31 mouse cellular contexts compared by ENCODE assay signal in genomic region chr2:110319266-110319665, GRCm38 (mm10). TPM values are rescaled to one million over a fixed set of nuclear protein-coding genes. Genes with fewer than 3 reads are reported as not detected.
"Had no signal": no experiment of that assay in that cellular context is flagged by ENCODE, and none has a peak within 500 bp of the region (broad histone marks: within the 10 kb centered on the region; RNA-seq: fewer than 3 reads in every experiment).

No protein-coding gene starts in this region.

- ATAC-seq: forebrain, embryonic 13.5 days; forebrain, embryonic 14.5 days; forebrain, embryonic 15.5 days; forebrain, embryonic 16.5 days; forebrain, postnatal 0 days had no signal

- H3K9ac ChIP-seq: embryonic facial prominence, embryonic 12.5 days; embryonic facial prominence, embryonic 13.5 days; embryonic facial prominence, embryonic 15.5 days; forebrain, embryonic 12.5 days; forebrain, embryonic 13.5 days; forebrain, embryonic 15.5 days; forebrain, postnatal 0 days had no signal

- H3K9me3 ChIP-seq: embryonic facial prominence, embryonic 10.5 days; embryonic facial prominence, embryonic 12.5 days; embryonic facial prominence, embryonic 13.5 days; embryonic facial prominence, embryonic 15.5 days; forebrain, embryonic 10.5 days; forebrain, embryonic 12.5 days; forebrain, embryonic 13.5 days; forebrain, embryonic 15.5 days had no signal

- H3K4me2 ChIP-seq: embryonic facial prominence, embryonic 12.5 days; embryonic facial prominence, embryonic 13.5 days; embryonic facial prominence, embryonic 15.5 days; forebrain, embryonic 12.5 days; forebrain, embryonic 13.5 days; forebrain, embryonic 15.5 days had no signal

- H3K36me3 ChIP-seq: embryonic facial prominence, embryonic 10.5 days; embryonic facial prominence, embryonic 12.5 days; embryonic facial prominence, embryonic 13.5 days; embryonic facial prominence, embryonic 15.5 days; forebrain, embryonic 10.5 days; forebrain, embryonic 12.5 days; forebrain, embryonic 15.5 days had no signal

- H3K27me3 ChIP-seq: embryonic facial prominence, embryonic 12.5 days; embryonic facial prominence, embryonic 13.5 days; embryonic facial prominence, embryonic 15.5 days; forebrain, embryonic 12.5 days; forebrain, embryonic 13.5 days; forebrain, embryonic 15.5 days had no signal

- H3K27ac ChIP-seq: embryonic facial prominence, embryonic 10.5 days; embryonic facial prominence, embryonic 12.5 days; embryonic facial prominence, embryonic 13.5 days; embryonic facial prominence, embryonic 15.5 days; forebrain, embryonic 10.5 days; forebrain, embryonic 12.5 days; forebrain, embryonic 13.5 days; forebrain, embryonic 15.5 days; gastrocnemius, adult 2 months; heart, adult 2 months had no signal

- H3K4me3 ChIP-seq: embryonic facial prominence, embryonic 10.5 days; embryonic facial prominence, embryonic 12.5 days; embryonic facial prominence, embryonic 13.5 days; embryonic facial prominence, embryonic 15.5 days; erythroblast, embryonic 14.5 days; forebrain, embryonic 10.5 days; forebrain, embryonic 12.5 days; forebrain, embryonic 13.5 days; forebrain, embryonic 15.5 days; gastrocnemius, adult 2 months; heart, adult 2 months had no signal

- H3K4me1 ChIP-seq: embryonic facial prominence, embryonic 10.5 days; embryonic facial prominence, embryonic 12.5 days; embryonic facial prominence, embryonic 13.5 days; forebrain, embryonic 10.5 days; forebrain, embryonic 12.5 days; forebrain, embryonic 13.5 days; forebrain, embryonic 15.5 days had no signal

- DNase-seq: cerebellum, adult 2 months; cerebellum, adult 8-10 months; cerebellum, adult 9-10 months; cerebellum, adult 9-11 months; cerebellum, postnatal 10 days; cerebellum, postnatal 14 days; cerebellum, postnatal 25 days; cerebellum, postnatal 36 days; embryo, embryonic 11 days; forebrain, postnatal 0 days; gastrocnemius, adult 2 months; gastrocnemius, postnatal 10 days; gastrocnemius, postnatal 14 days; gastrocnemius, postnatal 25 days; gastrocnemius, postnatal 36 days; heart, adult 11 months; heart, adult 2 months had no signal

RNA-seq across cellular contexts. Expression of gene Bbox1, which starts 4.9 kb away (rescaled TPM):
- total RNA-seq: common myeloid progenitor, adult 5-6 weeks; granulocyte monocyte progenitor cell, adult 5-6 weeks had no signal
- polyA plus RNA-seq: erythroblast, embryonic 14.5 days; forebrain, embryonic 10.5 days; forebrain, embryonic 11.5 days; forebrain, embryonic 12.5 days had no signal

RNA-seq across cellular contexts. Expression of gene Fibin, which starts 43.7 kb away (rescaled TPM):
- total RNA-seq: common myeloid progenitor, adult 5-6 weeks; granulocyte monocyte progenitor cell, adult 5-6 weeks had no signal
- polyA plus RNA-seq: erythroblast, embryonic 14.5 days had no signal
